Mouse (Mus musculus): ENCODE results near the gene Cdc42ep1. TPM values are rescaled to one million over a fixed set of nuclear protein-coding genes. Genes with fewer than 3 reads are reported as not detected.

The Cdc42ep1 gene
- polyA plus RNA-seq (2017; shearing (Covaris generic)), result not detected

- ATAC-seq, result peak; percentile 39
Measured at GRCm38 (mm10) chr15:78842371-78843163, at the start of gene Cdc42ep1. Cdc42ep1 (plus strand) TSS chr15:78842624.

- ATAC-seq, result no peak
Measured at GRCm38 (mm10) chr15:78796196-78797059, 46.0 kb upstream of the Cdc42ep1 start.

GRCm38 (mm10) chr15:78797060-78797329 is 45.4 kb upstream of the Cdc42ep1 start:
- no peak for ATAC-seq

- ATAC-seq, result no peak
Measured at GRCm38 (mm10) chr15:78799029-78799428, 43.4 kb upstream of the Cdc42ep1 start.

- no peak for ATAC-seq
Measured at GRCm38 (mm10) chr15:78801571-78801970, 40.9 kb upstream of the Cdc42ep1 start.

- ATAC-seq, result peak; percentile 71
Measured at GRCm38 (mm10) chr15:78801971-78802741, 40.3 kb upstream of the Cdc42ep1 start.

GRCm38 (mm10) chr15:78802776-78803391 is 39.5 kb upstream of the Cdc42ep1 start, which contains the start of gene Card10:
Card10 (minus strand) TSS chr15:78803042.
- peak; percentile 66 for ATAC-seq

GRCm38 (mm10) chr15:78803499-78803900 is 38.9 kb upstream of the Cdc42ep1 start:
- ATAC-seq, result no peak

- no peak for ATAC-seq
Measured at GRCm38 (mm10) chr15:78804326-78804725, 38.1 kb upstream of the Cdc42ep1 start.

- no peak for ATAC-seq
Measured at GRCm38 (mm10) chr15:78805351-78805750, 37.1 kb upstream of the Cdc42ep1 start.

GRCm38 (mm10) chr15:78806614-78807013 is 35.8 kb upstream of the Cdc42ep1 start:
- no peak for ATAC-seq

GRCm38 (mm10) chr15:78807141-78807540 is 35.3 kb upstream of the Cdc42ep1 start:
- ATAC-seq, result no peak

- no peak for ATAC-seq
Measured at GRCm38 (mm10) chr15:78808980-78809379, 33.4 kb upstream of the Cdc42ep1 start.

GRCm38 (mm10) chr15:78809739-78810138 is 32.7 kb upstream of the Cdc42ep1 start:
- no peak for ATAC-seq

- ATAC-seq, result no peak
Measured at GRCm38 (mm10) chr15:78810146-78810545, 32.3 kb upstream of the Cdc42ep1 start.

GRCm38 (mm10) chr15:78813603-78814002 is 28.8 kb upstream of the Cdc42ep1 start:
- no peak for ATAC-seq

GRCm38 (mm10) chr15:78815314-78816073 is 26.9 kb upstream of the Cdc42ep1 start:
- ATAC-seq, result no peak

GRCm38 (mm10) chr15:78816074-78816391 is 26.4 kb upstream of the Cdc42ep1 start:
- no peak for ATAC-seq

- peak; percentile 67 for ATAC-seq
Measured at GRCm38 (mm10) chr15:78826213-78827204, 15.9 kb upstream of the Cdc42ep1 start.

- ATAC-seq, result peak; percentile 70
Measured at GRCm38 (mm10) chr15:78828315-78828714, 14.1 kb upstream of the Cdc42ep1 start.

- ATAC-seq, result no peak
Measured at GRCm38 (mm10) chr15:78829636-78830035, 12.8 kb upstream of the Cdc42ep1 start.
